Mouse (Mus musculus): ENCODE measurements around the gene Dazap1. TPM values are rescaled to one million over a fixed set of nuclear protein-coding genes. Genes with fewer than 3 reads are reported as not detected.

Dazap1 gene
- total RNA-seq, 2 experiments from 2014 or later: 49.9 to 51.0 TPM

DNA sequence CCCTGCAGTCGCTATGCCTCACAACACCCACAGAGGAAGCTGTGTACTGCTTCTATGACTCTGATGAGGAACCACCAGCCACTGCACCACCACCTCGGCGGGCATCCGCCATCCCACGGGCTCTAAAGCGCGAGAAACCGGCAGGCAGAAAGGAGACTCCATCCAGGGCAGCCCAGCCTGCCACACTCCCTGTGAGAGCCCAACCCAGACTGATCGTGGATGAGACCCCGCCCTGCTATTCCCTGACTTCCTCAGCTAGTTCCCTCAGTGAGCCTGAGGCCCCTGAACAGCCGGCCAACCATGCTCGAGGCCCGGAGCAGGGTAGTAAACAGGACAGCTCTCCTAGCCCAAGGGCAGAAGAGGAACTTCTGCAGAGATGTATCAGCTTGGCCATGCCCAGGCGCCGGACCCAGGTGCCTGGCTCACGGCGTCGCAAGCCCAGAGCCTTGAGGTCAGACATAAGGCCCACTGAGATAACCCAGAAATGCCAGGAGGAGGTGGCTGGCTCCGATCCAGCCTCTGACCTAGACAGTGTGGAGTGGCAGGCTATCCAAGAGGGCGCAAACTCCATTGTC is 52.4 kb downstream of the Dazap1 start:
- DNase-seq: peak; percentile 48

DNA sequence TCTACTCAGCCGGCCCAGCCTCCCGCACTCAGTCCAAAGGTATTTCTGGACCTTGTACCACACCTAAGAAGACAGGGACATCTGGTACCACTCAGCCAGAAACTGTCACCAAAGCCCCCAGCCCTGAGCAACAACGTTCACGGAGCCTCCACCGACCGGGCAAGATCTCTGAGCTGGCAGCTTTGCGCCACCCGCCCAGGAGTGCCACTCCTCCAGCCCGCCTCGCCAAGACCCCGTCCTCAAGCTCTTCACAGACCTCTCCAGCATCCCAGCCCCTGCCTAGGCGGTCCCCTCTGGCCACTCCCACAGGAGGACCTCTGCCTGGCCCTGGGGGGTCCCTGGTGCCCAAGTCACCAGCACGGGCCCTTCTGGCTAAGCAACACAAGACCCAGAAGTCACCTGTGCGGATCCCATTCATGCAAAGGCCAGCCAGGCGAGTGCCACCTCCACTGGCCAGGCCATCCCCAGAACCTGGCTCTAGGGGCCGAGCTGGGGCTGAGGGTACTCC is 53.3 kb downstream of the Dazap1 start:
- DNase-seq: no peak
- intact Hi-C loops (cut with DNase I; ENCODE audit: low total_unique reads): no loop called here

More for the DNA sequence above, 52.4 kb downstream of the Dazap1 start:
- intact Hi-C loops (cut with DNase I; ENCODE audit: low total_unique reads): no loop called here

DNA sequence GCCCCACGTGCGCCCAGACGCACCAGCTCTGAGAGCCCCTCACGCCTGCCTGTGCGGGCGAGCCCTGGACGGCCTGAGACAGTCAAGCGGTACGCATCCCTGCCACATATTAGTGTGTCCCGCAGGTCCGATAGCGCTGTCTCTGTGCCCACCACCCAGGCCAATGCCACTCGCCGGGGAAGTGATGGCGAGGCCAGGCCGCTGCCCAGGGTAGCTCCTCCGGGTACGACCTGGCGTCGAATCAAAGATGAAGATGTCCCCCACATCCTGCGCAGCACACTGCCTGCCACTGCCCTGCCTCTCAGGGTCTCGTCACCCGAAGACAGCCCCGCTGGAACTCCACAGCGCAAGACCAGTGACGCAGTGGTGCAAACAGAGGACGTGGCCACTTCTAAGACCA is 54.0 kb downstream of the Dazap1 start:
- intact Hi-C loops (cut with DNase I; ENCODE audit: low total_unique reads): no loop called here
- DNase-seq: no peak

DNA sequence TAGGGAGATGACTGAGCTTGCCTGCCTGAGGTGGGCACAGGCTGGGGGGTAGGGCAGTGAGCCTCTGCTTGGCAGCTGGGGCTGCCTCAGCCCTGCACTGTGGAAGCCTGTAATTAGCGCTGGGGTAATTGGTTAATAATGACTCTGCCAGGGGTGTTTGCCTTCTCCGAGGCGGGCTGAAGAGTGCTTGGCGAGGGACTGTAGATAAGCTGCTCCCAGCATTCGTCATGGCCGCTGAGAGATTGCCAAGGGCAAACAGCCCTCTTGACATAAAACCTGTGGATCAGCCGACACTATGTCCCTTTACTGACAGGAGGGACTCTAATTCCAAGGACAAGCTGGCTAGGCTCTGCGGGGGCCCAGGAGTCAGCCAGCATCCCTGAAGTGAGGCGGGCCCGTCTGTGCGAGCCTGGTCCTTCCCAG is 55.1 kb downstream of the Dazap1 start:
- intact Hi-C loops (cut with DNase I; ENCODE audit: low total_unique reads): no loop called here
- DNase-seq: no peak

DNA sequence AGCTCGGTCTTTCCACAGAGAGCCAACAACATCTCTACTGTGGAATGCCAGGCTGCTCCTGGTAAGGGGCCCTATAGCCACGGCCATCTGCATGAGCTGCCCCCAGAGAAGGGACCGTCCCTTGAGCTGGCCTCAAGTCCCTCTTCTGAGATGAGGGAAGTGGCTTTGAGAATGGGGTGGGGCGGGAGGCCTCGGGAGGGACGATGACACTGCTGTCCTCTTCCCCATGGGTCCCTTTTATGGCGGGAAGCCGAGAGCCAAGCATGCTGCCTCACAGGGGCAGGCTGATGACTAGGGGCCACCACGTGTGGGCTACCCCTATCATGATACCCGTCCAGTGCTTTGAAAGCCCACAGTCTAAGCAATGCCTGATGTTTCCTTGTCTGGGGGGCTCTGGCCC is 55.7 kb downstream of the Dazap1 start:
- no peak for DNase-seq
- intact Hi-C loops (cut with DNase I; ENCODE audit: low total_unique reads): no loop called here

DNA sequence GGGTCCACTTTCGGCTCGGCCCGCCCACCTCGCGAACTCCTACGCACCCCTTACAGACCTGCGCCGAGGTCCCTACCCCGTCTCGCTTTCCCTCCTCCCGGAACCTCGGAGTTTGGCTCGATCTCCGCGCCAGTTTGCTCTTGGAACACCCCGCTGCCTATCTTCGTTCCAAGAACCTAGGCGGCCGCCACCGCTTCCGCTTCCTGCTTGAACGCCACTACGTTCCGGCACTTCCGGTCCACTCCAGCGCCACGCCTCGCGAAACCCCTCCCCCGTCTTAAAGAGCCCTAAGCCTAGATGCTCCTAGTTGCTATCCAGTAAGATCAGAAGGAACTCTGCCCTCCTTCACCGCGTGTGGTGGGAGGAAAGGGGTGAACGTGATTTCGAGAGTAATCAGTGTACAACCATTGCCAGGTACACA is 59.1 kb downstream of the Dazap1 start, which contains the start of gene 2310011J03Rik:
Gene 2310011J03Rik (minus strand): TSS at position 198 of the 421 bp plus-strand sequence.
- intact Hi-C loops (cut with DNase I; ENCODE audit: low total_unique reads): no loop called here
- DNase-seq: peak; percentile 93

DNA sequence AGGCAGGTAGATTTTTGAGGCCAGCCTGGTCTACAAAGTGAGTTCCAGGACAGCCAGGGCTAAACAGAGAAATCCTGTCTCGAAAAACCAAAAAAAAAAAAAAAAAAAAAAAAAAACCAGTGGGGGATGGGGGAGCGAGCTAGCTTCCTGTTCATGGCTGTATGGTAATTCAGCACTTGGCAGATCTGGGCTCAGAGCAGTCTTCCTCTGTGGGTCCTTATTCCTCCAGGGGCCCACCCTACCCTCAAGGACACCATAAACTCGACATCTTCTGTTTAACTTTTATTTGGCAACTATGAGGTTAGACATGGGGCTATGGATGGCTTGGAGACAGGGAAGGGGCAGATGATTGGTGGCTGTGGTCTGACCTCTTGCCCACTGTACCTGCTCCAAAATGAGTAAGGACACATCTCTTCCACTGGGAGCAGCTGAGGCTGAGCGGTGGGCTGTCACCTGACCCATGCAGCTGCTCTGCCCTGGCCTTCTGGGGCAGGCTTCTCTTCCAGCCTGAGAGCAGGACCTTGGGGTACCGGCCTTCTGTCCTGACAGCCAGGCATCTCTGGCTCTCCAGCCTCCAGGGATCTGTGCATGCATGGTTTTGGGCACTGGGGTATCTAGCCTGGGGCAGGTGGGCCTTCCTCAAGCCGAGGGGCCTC is 59.9 kb downstream of the Dazap1 start:
- intact Hi-C loops (cut with DNase I; ENCODE audit: low total_unique reads): no loop called here
- DNase-seq: no peak

DNA sequence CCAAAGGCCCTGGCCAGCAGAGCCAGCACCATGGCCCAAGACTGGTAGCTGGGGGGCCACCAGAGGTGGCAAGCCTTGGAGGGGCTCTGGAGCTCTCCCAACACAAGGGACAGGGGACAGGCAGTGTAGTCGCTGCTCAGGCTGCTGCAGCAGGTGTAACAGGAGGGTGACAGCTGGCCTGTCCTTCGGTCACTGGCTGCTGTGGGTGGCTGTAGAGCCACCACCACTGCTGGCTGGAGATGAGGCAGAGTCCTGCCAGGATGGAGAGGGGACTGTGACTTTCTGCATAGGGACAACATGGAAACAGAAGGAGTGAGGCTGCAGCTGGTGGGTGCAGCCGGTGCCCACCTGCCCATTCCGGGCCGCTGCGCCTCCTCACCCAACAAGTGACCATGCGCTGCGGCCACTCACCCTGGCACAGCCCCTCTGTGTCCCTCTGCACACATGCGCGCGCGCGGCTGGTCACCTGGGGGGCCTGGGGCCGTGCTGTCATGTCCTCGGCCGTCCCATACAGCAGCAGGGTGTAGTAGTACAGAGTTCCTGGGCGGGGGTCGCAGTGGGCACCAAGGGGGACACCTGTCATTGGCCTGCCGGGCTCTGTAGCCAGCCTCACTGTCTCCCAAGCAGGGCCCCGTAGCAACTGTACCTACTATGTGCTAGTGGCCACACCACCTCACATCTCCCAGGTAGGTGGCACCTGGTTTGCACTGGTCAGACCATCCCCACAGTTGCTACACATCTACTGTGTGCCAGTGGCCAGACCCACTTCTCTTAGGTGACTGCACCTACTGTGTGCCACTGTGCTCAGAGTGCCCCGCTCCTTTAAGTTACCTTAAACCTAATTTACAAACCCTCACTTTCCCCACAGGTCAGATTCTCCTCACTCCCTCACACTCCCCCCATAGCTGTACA is 60.6 kb downstream of the Dazap1 start:
- no peak for DNase-seq
- intact Hi-C loops (cut with DNase I; ENCODE audit: low total_unique reads): no loop called here

DNA sequence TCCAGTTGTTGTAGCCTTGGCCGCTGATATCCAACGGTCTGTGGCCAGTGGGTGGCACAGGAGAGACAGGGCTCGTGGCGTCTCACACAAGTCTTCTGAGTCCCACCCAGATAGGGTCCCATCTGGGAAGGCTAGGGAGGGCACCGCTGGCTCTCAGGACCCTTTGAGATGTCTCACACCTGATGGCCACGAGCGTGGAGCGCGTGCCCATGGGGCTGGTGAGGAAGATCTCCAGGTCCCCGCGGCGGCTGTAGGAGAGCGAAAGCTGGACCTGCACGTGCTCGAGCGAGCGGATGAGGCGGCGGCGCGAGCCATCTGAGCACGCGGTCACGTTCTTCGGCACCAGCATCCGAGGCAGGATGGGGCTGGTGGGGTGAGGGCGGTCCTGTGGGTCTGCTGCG is 61.5 kb downstream of the Dazap1 start:
- no peak for DNase-seq
- intact Hi-C loops (cut with DNase I; ENCODE audit: low total_unique reads): no loop called here

DNA sequence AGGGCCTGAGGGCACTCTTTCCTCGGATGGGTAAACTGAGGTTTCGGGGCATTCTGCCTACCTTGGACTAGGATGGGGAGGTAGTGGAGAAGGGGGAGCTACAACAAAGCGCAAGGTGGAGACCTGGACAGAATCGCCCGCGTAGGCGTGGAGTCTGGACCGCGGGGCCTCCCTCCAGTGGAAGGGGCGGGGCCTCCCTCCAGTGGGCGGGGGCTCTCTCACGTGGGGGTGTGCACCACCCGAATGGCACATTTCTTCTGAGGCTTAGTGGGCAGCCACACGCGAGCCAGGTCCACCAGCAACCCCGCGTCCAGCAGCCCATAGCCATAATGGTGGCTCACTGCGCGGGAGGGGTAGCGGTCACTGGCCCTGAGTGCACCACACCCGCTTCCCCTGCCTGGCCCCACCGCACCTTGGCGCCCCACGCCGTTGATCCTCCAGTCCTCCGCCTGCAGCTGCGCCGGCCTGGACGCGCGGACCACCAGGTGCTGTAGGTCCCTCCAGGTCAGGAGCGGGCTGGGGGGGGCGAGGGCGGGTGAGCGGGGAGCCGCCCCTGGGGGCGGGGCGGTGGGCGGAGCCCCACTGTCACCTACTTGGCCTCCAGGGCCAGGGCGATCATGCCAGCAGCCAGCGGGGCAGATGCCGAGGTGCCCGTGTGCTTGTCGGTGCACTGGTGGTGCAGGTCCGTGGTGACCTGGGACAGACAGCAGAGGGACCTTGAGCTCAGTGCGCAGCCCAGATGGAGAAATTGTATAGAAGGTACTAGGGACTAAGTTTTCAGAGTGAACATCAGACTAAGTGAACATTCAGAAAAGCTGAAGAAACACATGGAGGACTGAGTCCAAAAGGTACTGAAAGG is 62.2 kb downstream of the Dazap1 start:
- peak; percentile 73 for DNase-seq
- intact Hi-C loops (cut with DNase I; ENCODE audit: low total_unique reads): no loop called here

DNA sequence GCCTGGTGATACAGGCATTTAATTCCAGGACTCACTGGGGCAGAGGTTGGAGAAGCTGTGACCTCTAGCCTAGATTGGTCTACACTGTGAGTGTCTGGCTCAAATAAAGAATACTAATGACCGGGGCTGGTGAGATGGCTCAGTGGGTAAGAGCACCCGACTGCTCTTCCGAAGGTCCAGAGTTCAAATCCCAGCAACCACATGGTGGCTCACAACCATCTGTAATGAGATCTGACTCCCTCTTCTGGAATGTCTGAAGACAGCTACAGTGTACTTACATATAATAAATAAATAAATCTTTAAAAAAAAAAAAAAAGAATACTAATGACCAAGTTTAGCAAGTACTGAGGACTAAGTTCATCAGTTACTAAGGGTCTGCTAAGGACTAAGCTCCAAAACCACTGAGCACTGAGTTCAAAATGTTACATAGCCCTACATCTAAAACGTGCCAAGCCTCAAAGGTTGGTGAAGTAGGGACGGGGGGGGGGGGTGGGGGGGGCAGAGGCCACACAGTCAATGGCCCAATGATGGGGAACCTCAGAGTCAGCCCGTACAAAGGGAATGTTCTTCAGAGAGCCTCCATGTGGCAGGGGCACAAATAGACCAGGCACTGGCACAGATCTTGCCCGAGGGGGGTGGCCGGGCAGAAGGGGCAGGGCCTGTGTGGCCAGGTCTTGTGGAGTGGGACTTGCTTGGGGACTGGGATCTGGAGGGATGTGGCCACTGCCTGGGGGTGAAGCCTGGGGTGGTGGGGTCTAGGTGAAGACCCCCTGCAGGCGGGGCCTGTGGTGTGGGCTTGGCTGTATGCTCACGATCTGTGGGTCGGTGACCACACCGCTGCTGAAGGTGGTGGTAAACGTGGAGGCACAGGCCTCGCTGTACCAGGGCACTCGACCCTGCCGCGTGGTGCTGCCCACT is 63.1 kb downstream of the Dazap1 start:
- intact Hi-C loops (cut with DNase I; ENCODE audit: low total_unique reads): no loop called here
- no peak for DNase-seq

DNA sequence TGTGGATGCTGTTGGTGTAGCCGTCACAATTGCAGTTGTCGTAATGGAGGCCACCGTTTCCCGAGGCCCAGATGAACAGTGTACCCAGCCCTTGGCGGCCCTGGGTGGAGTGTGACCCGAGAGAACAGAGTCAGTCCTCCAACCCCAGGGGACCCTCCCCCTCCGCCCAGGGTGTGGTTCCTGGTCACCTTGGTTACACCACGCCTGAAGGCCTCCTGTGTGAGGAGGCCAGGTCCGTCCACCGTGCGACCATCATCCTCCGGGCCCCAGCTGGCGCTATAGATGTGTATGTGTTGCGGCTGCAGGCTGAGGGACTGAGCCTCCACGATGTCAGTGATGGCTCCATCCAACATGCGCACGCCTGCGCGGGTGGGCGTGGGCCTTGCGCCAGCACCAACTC is 63.8 kb downstream of the Dazap1 start:
- no peak for DNase-seq
- intact Hi-C loops (cut with DNase I; ENCODE audit: low total_unique reads): no loop called here

DNA sequence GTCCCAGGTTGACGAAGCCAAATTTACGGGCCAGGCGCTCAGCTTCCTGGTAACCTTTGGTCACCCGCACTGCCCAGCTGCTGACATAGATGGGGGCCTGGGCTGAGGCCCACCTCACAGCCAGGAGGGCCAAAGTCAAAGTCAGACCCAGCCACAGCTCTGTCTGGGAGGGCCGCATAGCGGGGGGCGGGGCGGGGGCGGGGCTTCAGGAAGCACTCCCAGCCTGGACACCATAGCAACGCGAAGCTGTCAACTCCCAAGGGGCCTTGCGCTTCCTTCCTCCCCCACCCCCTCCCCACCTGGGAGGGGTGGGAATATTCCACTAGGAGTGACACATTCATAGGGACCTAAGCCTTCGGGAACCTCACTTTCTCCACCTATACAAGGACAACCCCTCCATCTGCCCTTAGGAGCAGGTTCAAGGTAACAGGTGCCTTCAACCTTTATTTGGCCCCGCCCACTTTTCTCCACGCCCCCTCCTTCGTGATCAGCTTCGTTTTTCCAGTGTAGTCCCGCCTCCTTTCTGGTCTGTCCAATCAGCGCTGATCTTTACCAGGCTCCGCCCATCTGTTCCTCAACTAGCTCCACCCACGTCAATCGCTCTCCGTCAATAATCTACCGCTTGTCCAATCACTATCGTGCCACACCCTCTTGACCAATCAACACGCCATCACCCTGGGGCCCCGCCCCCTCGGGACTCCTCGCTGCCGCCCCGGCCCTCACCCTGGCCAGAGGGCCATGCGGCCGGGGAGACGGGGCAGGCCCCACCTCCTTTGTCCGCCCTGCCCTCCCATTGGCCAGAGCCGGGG is 68.2 kb downstream of the Dazap1 start, which contains the start of the genes Pcsk4 and Reep6:
Gene Pcsk4 (minus strand): TSS at position 226 of the 809 bp plus-strand sequence.
Gene Reep6 (plus strand): TSS at position 681 of the 809 bp plus-strand sequence.
- peak; percentile 96 for DNase-seq
- intact Hi-C loops (cut with DNase I; ENCODE audit: low total_unique reads): no loop called here

DNA sequence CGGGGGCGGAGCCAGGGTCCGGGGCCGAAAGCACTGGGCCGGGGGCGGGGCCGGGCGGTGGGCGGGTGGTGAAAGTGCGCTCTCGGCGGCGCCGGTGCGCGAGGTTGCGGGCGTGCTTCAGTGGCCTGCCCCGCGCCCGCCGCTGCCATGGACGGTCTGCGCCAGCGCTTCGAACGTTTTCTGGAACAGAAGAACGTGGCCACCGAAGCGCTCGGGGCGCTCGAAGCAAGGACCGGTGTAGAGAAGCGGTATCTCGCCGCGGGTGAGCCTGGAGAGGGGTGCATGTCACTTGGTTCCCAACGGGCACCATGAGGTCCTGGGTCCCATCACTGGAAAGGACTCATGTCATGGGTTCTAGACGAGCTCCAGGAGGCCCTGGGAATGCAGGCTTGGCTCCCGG is 68.8 kb downstream of the Dazap1 start:
- no peak for DNase-seq
- intact Hi-C loops (cut with DNase I; ENCODE audit: low total_unique reads): no loop called here

DNA sequence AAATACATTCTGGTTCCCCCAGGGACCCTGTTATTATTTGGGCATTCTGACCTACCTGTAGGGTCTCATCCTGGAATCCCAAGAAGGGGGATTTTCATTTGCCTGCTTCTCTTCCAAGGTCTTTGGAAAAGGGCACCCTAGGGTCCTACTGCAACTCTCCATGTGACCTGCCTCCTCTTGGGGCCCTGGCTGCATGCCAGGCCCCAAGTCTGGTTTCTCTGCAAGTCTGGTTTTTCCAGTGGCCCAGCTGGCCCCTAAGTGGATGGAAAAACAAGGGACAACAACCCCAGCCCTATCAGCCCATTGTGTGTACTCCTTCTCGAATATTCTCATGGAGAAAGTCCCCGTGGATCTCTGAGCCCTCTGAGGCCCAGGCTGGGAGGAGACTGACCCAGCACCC is 69.6 kb downstream of the Dazap1 start:
- intact Hi-C loops (cut with DNase I; ENCODE audit: low total_unique reads): no loop called here
- no peak for DNase-seq

DNA sequence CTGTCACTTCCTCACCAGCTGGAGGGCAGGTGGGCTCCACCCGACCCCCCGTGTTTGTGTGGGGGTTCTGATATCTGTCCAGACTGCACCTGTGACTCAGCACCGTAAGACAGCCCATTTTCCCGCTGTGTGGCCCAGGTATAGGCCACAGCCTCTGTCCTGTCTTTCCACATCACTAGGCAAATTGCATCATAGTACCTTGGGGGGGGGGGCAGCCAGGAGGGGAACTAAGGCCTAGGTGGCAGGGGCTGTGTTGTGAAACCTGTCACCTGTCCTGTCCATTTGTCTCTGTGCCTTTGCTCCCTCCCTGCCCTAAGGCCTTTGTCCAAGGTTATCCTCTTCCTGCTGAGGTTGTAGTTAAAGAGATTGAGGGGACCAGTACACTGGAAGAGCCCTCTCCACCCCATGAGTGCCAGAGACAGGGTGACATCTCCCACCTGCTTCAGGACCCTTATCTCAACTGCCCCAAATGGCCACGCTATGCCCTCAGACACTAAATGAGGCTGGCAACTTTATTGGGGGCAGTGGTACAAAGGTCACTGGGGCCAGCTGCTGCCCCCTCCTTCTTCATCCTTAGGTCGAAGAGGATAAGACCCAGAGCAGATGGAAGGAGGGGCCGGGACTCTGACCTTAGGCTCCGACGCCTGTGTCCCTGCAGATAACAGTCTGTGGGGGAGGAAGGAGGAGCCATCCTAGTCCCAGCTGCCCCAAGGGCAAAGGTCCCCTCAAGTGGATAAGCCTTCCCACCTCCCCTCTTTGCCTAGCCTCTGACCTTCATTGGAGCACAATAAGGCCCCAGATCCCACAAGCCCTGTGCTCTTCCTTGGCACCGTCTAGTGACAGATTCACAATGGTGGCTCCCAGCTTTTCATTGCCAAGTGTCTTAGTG is 70.6 kb downstream of the Dazap1 start:
- no peak for DNase-seq
- intact Hi-C loops (cut with DNase I; ENCODE audit: low total_unique reads): no loop called here
